Mouse (Mus musculus) embryonic facial prominence, embryonic 15.5 days (tissue): ENCODE measurements at regions not wholly inside any gene's neighbourhood (a gene's known extent, or its start where the extent isn't known, plus 50 kb on each side); places are given as distances from the start of the nearest gene placed in this dataset.

ENCODE experiments used
- ATAC-seq: fragments of 200-750 bp; cut with Nextera tagmentation; 2 replicates; pipeline ENCODE4 v1.8.0; 2017; ENCODE audit warnings: low read depth, moderate TSS enrichment; ENCODE audit not compliant: insufficient number of reproducible peaks, low FRiP score, low TSS enrichment
- H3K27ac ChIP-seq: fragments of 300-500 bp; sonication (generic); replicated peaks from 2 replicates; pipeline ENCODE4 v1.5.1; 2015; ENCODE audit warnings: mild to moderate bottlenecking, inconsistent platforms
- H3K27me3 ChIP-seq: fragments of 300-500 bp; sonication (generic); 2 replicates; pipeline ENCODE4 v1.6.1; 2015; ENCODE audit warnings: inconsistent platforms
- H3K36me3 ChIP-seq: fragments of 300-500 bp; sonication (generic); 2 replicates; pipeline ENCODE4 v1.6.1; 2015; ENCODE audit warnings: mild to moderate bottlenecking, inconsistent platforms
- H3K4me1 ChIP-seq: fragments of 300-500 bp; sonication (generic); 2 replicates; pipeline ENCODE4 v1.6.1; 2015; ENCODE audit warnings: inconsistent platforms
- H3K4me2 ChIP-seq: fragments of 300-500 bp; sonication (generic); replicated peaks from 2 replicates; pipeline ENCODE4 v1.6.1; 2015; ENCODE audit warnings: mild to moderate bottlenecking, inconsistent platforms
- H3K4me3 ChIP-seq: fragments of 300-500 bp; sonication (generic); replicated peaks from 2 replicates; pipeline ENCODE4 v1.5.1; 2015; ENCODE audit warnings: mild to moderate bottlenecking, inconsistent platforms
- H3K9ac ChIP-seq: fragments of 300-500 bp; sonication (generic); 2 replicates; pipeline ENCODE4 v1.6.1; 2015; ENCODE audit warnings: inconsistent platforms
- H3K9me3 ChIP-seq: fragments of 300-500 bp; sonication (generic); replicated peaks from 2 replicates; pipeline ENCODE4 v1.6.1; 2016; ENCODE audit warnings: inconsistent platforms
- WGBS: fragments of 180-500 bp; shearing (Covaris S2); methylation state at CpG from one replicate; pipeline ENCODE4 v1.1.7; 2015; 5-methylcytosine and 5-hydroxymethylcytosine counted together

GRCm38 (mm10) chr12:68879425-68879824, 279.6 kb downstream of the Rps29 start:
- no peak for ATAC-seq
- H3K9ac ChIP-seq = no peak overlapping the region
- H3K27ac ChIP-seq = no peak overlapping the region
- no peaks in the 10 kb centered on the region for H3K36me3 ChIP-seq
- no peak overlapping the region for H3K4me3 ChIP-seq
- no peaks in the 10 kb centered on the region for H3K27me3 ChIP-seq
- no peaks in the 10 kb centered on the region for H3K9me3 ChIP-seq
- H3K4me1 ChIP-seq = no peaks in the 10 kb centered on the region
- no peak overlapping the region for H3K4me2 ChIP-seq

GRCm38 (mm10) chr12:68871259-68871658, 287.7 kb downstream of the Rps29 start:
- Histone ChIP-seq H3K36me3 (no peaks in the 10 kb centered on the region), H3K27me3 (no peaks in the 10 kb centered on the region), H3K27ac (no peak overlapping the region), H3K9me3 (no peaks in the 10 kb centered on the region), H3K9ac (no peak overlapping the region), H3K4me1 (no peaks in the 10 kb centered on the region), H3K4me3 (no peak overlapping the region), H3K4me2 (no peak overlapping the region)
- WGBS = 92% methylated on average over 4 of the region's 4 CpGs
- no peak for ATAC-seq

GRCm38 (mm10) chr12:68862991-68863356, 296.0 kb downstream of the Rps29 start:
- H3K9me3 ChIP-seq = no peaks in the 10 kb centered on the region

GRCm38 (mm10) chr12:68862313-68862990, 296.5 kb downstream of the Rps29 start:
- Histone ChIP-seq H3K27ac (no peak overlapping the region), H3K4me2 (no peak overlapping the region), H3K4me3 (no peak overlapping the region), H3K36me3 (no peaks in the 10 kb centered on the region), H3K4me1 (no peaks in the 10 kb centered on the region), H3K9ac (no peak overlapping the region), H3K9me3 (no peaks in the 10 kb centered on the region), H3K27me3 (no peaks in the 10 kb centered on the region)
- ATAC-seq = no peak
- 32% methylated on average over 5 of the region's 5 CpGs for WGBS

More at GRCm38 (mm10) chr12:68862991-68863356, 296.0 kb downstream of the Rps29 start:
- no peak overlapping the region for H3K27ac ChIP-seq
- WGBS = 67% methylated on average over 3 of the region's 3 CpGs
- H3K4me3 ChIP-seq = no peak overlapping the region
- no peak for ATAC-seq
- H3K27me3 ChIP-seq = no peaks in the 10 kb centered on the region
- no peak overlapping the region for H3K9ac ChIP-seq
- H3K4me1 ChIP-seq = no peaks in the 10 kb centered on the region
- no peak overlapping the region for H3K4me2 ChIP-seq
- no peaks in the 10 kb centered on the region for H3K36me3 ChIP-seq

- Histone ChIP-seq H3K4me1 (no peaks in the 10 kb centered on the region), H3K36me3 (no peaks in the 10 kb centered on the region), H3K9me3 (no peaks in the 10 kb centered on the region), H3K9ac (no peak overlapping the region), H3K27me3 (no peaks in the 10 kb centered on the region), H3K4me3 (no peak overlapping the region), H3K27ac (no peak overlapping the region), H3K4me2 (no peak overlapping the region)
- 58% methylated on average over 2 of the region's 2 CpGs for WGBS
- no peak for ATAC-seq
These were observed 298.7 kb downstream of the Rps29 start for GRCm38 (mm10) chr12:68860332-68860731.

- Histone ChIP-seq H3K9me3 (no peaks in the 10 kb centered on the region), H3K4me2 (no peak overlapping the region), H3K4me1 (no peaks in the 10 kb centered on the region), H3K4me3 (no peak overlapping the region), H3K27ac (no peak overlapping the region), H3K9ac (no peak overlapping the region), H3K27me3 (no peaks in the 10 kb centered on the region), H3K36me3 (no peaks in the 10 kb centered on the region)
- WGBS = 78% methylated on average over 9 of the region's 9 CpGs
- no peak for ATAC-seq
These were observed 309.3 kb downstream of the Rps29 start for GRCm38 (mm10) chr12:68849616-68850140.

- Histone ChIP-seq H3K4me1 (no peaks in the 10 kb centered on the region), H3K36me3 (no peaks in the 10 kb centered on the region), H3K9me3 (no peaks in the 10 kb centered on the region), H3K9ac (no peak overlapping the region), H3K4me2 (no peak overlapping the region), H3K27me3 (no peaks in the 10 kb centered on the region), H3K27ac (no peak overlapping the region), H3K4me3 (no peak overlapping the region)
- 90% methylated on average over 8 of the region's 8 CpGs for WGBS
- ATAC-seq = no peak
These were observed 318.2 kb downstream of the Rps29 start for GRCm38 (mm10) chr12:68840815-68841214.

GRCm38 (mm10) chr12:68840156-68840555, 318.8 kb downstream of the Rps29 start:
- Histone ChIP-seq H3K36me3 (no peaks in the 10 kb centered on the region), H3K4me2 (no peak overlapping the region), H3K4me1 (no peaks in the 10 kb centered on the region), H3K27me3 (no peaks in the 10 kb centered on the region), H3K27ac (no peak overlapping the region), H3K4me3 (no peak overlapping the region), H3K9ac (no peak overlapping the region), H3K9me3 (no peaks in the 10 kb centered on the region)
- no peak for ATAC-seq
- WGBS = 82% methylated on average over 2 of the region's 2 CpGs

- Histone ChIP-seq H3K9ac (no peak overlapping the region), H3K9me3 (no peaks in the 10 kb centered on the region), H3K4me2 (no peak overlapping the region), H3K4me1 (no peaks in the 10 kb centered on the region), H3K27me3 (no peaks in the 10 kb centered on the region), H3K4me3 (no peak overlapping the region), H3K27ac (no peak overlapping the region), H3K36me3 (no peaks in the 10 kb centered on the region)
- 79% methylated on average over 3 of the region's 3 CpGs for WGBS
- ATAC-seq = no peak
These were observed 323.0 kb downstream of the Rps29 start for GRCm38 (mm10) chr12:68836023-68836422.

GRCm38 (mm10) chr12:68833914-68834313, 325.1 kb downstream of the Rps29 start:
- Histone ChIP-seq H3K36me3 (no peaks in the 10 kb centered on the region), H3K9me3 (no peaks in the 10 kb centered on the region), H3K27me3 (no peaks in the 10 kb centered on the region), H3K27ac (no peak overlapping the region), H3K9ac (no peak overlapping the region), H3K4me3 (no peak overlapping the region), H3K4me2 (no peak overlapping the region), H3K4me1 (no peaks in the 10 kb centered on the region)
- ATAC-seq = no peak
- WGBS = 74% methylated on average over 4 of the region's 4 CpGs

- H3K27me3 ChIP-seq = no peaks in the 10 kb centered on the region
- H3K36me3 ChIP-seq = no peaks in the 10 kb centered on the region
- no peaks in the 10 kb centered on the region for H3K4me1 ChIP-seq
- no peak overlapping the region for H3K9ac ChIP-seq
- no peak overlapping the region for H3K4me3 ChIP-seq
- 76% methylated on average over 3 of the region's 3 CpGs for WGBS
- no peak overlapping the region for H3K4me2 ChIP-seq
- no peak overlapping the region for H3K27ac ChIP-seq
- H3K9me3 ChIP-seq = no peaks in the 10 kb centered on the region
- ATAC-seq = no peak
These were observed 329.6 kb downstream of the Rps29 start for GRCm38 (mm10) chr12:68829404-68829803.

GRCm38 (mm10) chr12:68827549-68828249, 331.3 kb downstream of the Rps29 start:
- H3K36me3 ChIP-seq = no peaks in the 10 kb centered on the region
- H3K27me3 ChIP-seq = no peaks in the 10 kb centered on the region
- no peaks in the 10 kb centered on the region for H3K4me1 ChIP-seq
- ATAC-seq = no peak
- H3K4me3 ChIP-seq = no peak overlapping the region
- H3K9me3 ChIP-seq = no peaks in the 10 kb centered on the region
- no peak overlapping the region for H3K4me2 ChIP-seq
- WGBS = 78% methylated on average over 9 of the region's 9 CpGs
- no peak overlapping the region for H3K9ac ChIP-seq
- no peak overlapping the region for H3K27ac ChIP-seq
